Mouse (Mus musculus): ENCODE data around the gene Szt2.

- TF ChIP-seq CTCF (IDR thresholded peaks at IDR 0.05; ENCODE audit: extremely low read depth, insufficient read depth, insufficient read length, insufficient replicate concordance) (no peak), POLR2A (IDR thresholded peaks at IDR 0.05; ENCODE audit: low read depth, low read length) (no peak)
These were observed 43.1 kb downstream of the Szt2 start for GRCm38 (mm10) chr4:118365991-118366390.

All from spleen, adult 2 months (tissue).